Mouse (Mus musculus): ENCODE results near the gene Nans. TPM values are rescaled to one million over a fixed set of nuclear protein-coding genes. Genes with fewer than 3 reads are reported as not detected.

Gene Nans
- polyA plus RNA-seq, 1 experiment from 2014 or later: 88.4 TPM

- Histone ChIP-seq H3K4me2 (replicated peaks; ENCODE audit: low read depth, low read length) (peak overlapping the region; percentile 54), H3K4me3 (ENCODE audit: low read depth, low read length) (peak overlapping the region; percentile 39), H3K27ac (ENCODE audit: low read depth, low read length) (no peak overlapping the region), H3K36me3 (ENCODE audit: control insufficient read depth, insufficient read depth, low read length) (no peaks in the 10 kb centered on the region), H3K9me3 (ENCODE audit: control insufficient read depth, low read length) (no peaks in the 10 kb centered on the region), H3K9ac (ENCODE audit: low read depth, low read length) (no peak overlapping the region), H3K27me3 (ENCODE audit: control insufficient read depth, insufficient read depth, low read length) (peaks cover 42% of the 10 kb centered on the region), H3K4me1 (replicated peaks; ENCODE audit: control insufficient read depth, insufficient read depth, low read length) (no peaks in the 10 kb centered on the region)
- peak; percentile 48 for DNase-seq (ENCODE audit: low spot score)
- ATAC-seq (ENCODE audit: low FRiP score): no peak
- 7% methylated on average over 16 of the region's 16 CpGs for WGBS
These were observed 46.2 kb downstream of the Nans start for GRCm38 (mm10) chr4:46535094-46535830.

DNA sequence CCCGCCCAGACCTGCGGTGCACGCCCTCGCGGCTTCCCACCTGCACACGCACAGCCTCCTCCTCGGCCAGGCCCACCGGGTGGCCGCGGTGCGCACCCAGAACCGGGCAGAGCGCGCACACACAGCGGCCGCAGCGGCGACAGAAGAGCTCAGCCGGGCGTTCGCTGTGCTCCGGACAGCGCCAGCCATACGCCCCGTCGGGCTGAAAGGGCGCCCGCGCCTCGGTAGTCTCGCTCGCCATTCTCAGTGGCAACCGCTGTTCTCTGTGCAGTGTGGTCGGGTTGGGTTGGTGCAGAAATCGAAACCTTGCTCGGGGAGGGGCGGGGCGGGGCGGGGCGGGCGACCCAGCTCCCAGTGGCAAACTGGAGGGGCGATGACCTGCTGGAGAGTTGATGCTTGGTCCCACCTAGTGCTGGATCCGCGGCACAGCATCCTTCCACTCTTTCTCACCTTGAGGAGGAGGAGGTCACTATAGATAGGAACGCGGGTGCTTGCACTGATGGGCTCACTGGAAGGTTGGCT, 46.9 kb downstream of the Nans start, which contains the start of gene Trim14:
Gene Trim14 (minus strand): TSS at position 302 of the 522 bp plus-strand sequence.
- Histone ChIP-seq H3K4me1 (replicated peaks; ENCODE audit: control insufficient read depth, insufficient read depth, low read length) (no peaks in the 10 kb centered on the region), H3K4me2 (replicated peaks; ENCODE audit: low read depth, low read length) (peak within 1 kb of the TSS; percentile 54), H3K4me3 (ENCODE audit: low read depth, low read length) (peak within 1 kb of the TSS; percentile 39), H3K27ac (ENCODE audit: low read depth, low read length) (no peak within 1 kb of the TSS), H3K9ac (ENCODE audit: low read depth, low read length) (no peak within 1 kb of the TSS), H3K36me3 (ENCODE audit: control insufficient read depth, insufficient read depth, low read length) (no peaks in the 10 kb centered on the region), H3K9me3 (ENCODE audit: control insufficient read depth, low read length) (no peaks in the 10 kb centered on the region), H3K27me3 (ENCODE audit: control insufficient read depth, insufficient read depth, low read length) (peaks cover 42% of the 10 kb centered on the region)
- peak; percentile 61 for ATAC-seq (ENCODE audit: low FRiP score)
- WGBS: 2% methylated on average over 36 of the region's 46 CpGs
- peak; percentile 46 for DNase-seq (ENCODE audit: low spot score)

DNA sequence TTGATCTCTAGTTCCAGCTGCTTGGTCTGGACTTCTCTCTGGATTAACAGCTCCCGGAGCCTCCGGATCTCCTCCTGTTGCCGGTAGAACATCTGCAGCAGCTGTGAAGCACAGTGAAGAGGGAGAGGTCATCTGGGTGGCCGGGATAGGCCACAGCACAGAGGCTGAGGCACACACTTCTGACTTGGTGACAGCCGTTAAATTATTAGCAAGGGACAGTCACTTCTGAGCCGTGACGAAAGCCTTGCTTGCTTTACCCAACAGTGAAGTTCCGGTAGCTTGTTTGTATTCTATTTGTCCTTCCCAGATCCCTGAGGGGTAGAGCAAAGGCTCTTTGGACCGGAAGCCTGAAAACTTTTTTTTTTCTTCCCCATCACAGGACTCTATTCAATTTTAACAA, 50.1 kb downstream of the Nans start:
- ATAC-seq (ENCODE audit: low FRiP score) (no peak), DNase-seq (ENCODE audit: low spot score) (no peak)
- Histone ChIP-seq H3K27ac (ENCODE audit: low read depth, low read length) (no peak overlapping the region), H3K4me1 (replicated peaks; ENCODE audit: control insufficient read depth, insufficient read depth, low read length) (no peaks in the 10 kb centered on the region), H3K4me3 (ENCODE audit: low read depth, low read length) (no peak overlapping the region), H3K9ac (ENCODE audit: low read depth, low read length) (no peak overlapping the region), H3K27me3 (ENCODE audit: control insufficient read depth, insufficient read depth, low read length) (peaks cover 29% of the 10 kb centered on the region), H3K9me3 (ENCODE audit: control insufficient read depth, low read length) (no peaks in the 10 kb centered on the region), H3K4me2 (replicated peaks; ENCODE audit: low read depth, low read length) (no peak overlapping the region), H3K36me3 (ENCODE audit: control insufficient read depth, insufficient read depth, low read length) (no peaks in the 10 kb centered on the region)
- 56% methylated on average over 9 of the region's 9 CpGs for WGBS

DNA sequence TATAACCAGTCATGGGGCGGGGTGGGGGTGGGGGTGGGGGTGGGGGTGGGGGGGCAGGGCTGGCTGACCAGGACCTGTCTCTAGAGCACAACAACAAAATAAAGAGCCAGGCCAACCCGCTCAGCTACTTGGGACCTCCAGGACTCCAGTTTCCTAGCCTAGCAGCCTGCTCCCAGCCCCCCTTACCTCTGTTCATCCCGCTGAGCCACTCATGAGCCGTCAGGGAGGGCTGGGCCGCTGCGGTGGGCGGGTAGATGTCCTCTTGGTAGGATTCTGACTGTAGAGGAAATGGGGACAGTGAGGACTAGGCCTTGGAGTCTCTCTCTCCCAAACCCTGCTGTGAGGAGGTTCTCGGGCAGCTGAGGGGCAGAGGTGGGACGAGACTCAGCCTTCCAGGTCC, 52.7 kb downstream of the Nans start:
- H3K9me3 ChIP-seq (ENCODE audit: control insufficient read depth, low read length): no peaks in the 10 kb centered on the region
- H3K4me1 ChIP-seq (replicated peaks; ENCODE audit: control insufficient read depth, insufficient read depth, low read length): no peaks in the 10 kb centered on the region
- ATAC-seq (ENCODE audit: low FRiP score) (no peak), DNase-seq (ENCODE audit: low spot score) (no peak)
- H3K4me3 ChIP-seq (ENCODE audit: low read depth, low read length): no peak overlapping the region
- H3K9ac ChIP-seq (ENCODE audit: low read depth, low read length): no peak overlapping the region
- WGBS: 25% methylated on average over 9 of the region's 9 CpGs
- peaks cover 6% of the 10 kb centered on the region; the same call in 1 of the 2 replicates for H3K27me3 ChIP-seq (ENCODE audit: control insufficient read depth, insufficient read depth, low read length)
- no peak overlapping the region for H3K27ac ChIP-seq (ENCODE audit: low read depth, low read length)
- H3K4me2 ChIP-seq (replicated peaks; ENCODE audit: low read depth, low read length): no peak overlapping the region
- H3K36me3 ChIP-seq (ENCODE audit: control insufficient read depth, insufficient read depth, low read length): no peaks in the 10 kb centered on the region

GRCm38 (mm10) chr4:46543366-46544050, 54.5 kb downstream of the Nans start:
- Histone ChIP-seq H3K4me2 (replicated peaks; ENCODE audit: low read depth, low read length) (no peak overlapping the region), H3K4me1 (replicated peaks; ENCODE audit: control insufficient read depth, insufficient read depth, low read length) (no peaks in the 10 kb centered on the region), H3K9ac (ENCODE audit: low read depth, low read length) (no peak overlapping the region), H3K36me3 (ENCODE audit: control insufficient read depth, insufficient read depth, low read length) (no peaks in the 10 kb centered on the region), H3K27me3 (ENCODE audit: control insufficient read depth, insufficient read depth, low read length) (no peaks in the 10 kb centered on the region), H3K4me3 (ENCODE audit: low read depth, low read length) (no peak overlapping the region), H3K9me3 (ENCODE audit: control insufficient read depth, low read length) (no peaks in the 10 kb centered on the region), H3K27ac (ENCODE audit: low read depth, low read length) (no peak overlapping the region)
- no peak for ATAC-seq (ENCODE audit: low FRiP score)
- DNase-seq (ENCODE audit: low spot score): no peak
- 90% methylated on average over 13 of the region's 13 CpGs for WGBS

DNA sequence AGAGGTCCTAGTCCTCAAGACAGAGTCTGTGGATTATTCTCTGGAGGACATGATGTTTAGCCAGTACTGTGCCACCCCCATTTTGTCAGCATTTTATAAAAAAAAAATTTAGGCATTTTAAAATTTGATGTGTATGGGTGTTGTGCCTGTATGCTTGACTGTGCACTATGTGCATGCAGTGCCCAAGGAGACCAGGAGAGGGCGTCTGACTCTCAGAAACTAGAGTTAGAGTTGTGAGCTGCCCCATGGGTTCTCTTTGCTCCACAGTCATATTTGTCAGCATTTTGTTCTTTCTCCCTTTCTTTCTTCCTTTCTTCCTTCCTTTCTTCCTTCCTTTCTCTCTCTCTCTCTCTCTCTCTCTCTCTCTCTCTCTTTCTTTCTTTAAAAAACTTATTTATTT, 55.3 kb downstream of the Nans start:
- no peak overlapping the region for H3K4me3 ChIP-seq (ENCODE audit: low read depth, low read length)
- H3K9me3 ChIP-seq (ENCODE audit: control insufficient read depth, low read length): no peaks in the 10 kb centered on the region
- no peaks in the 10 kb centered on the region for H3K4me1 ChIP-seq (replicated peaks; ENCODE audit: control insufficient read depth, insufficient read depth, low read length)
- 36% methylated on average over 1 of the region's 1 CpGs for WGBS
- no peak overlapping the region for H3K9ac ChIP-seq (ENCODE audit: low read depth, low read length)
- ATAC-seq (ENCODE audit: low FRiP score): no peak
- H3K4me2 ChIP-seq (replicated peaks; ENCODE audit: low read depth, low read length): no peak overlapping the region
- H3K27ac ChIP-seq (ENCODE audit: low read depth, low read length): no peak overlapping the region
- no peaks in the 10 kb centered on the region for H3K27me3 ChIP-seq (ENCODE audit: control insufficient read depth, insufficient read depth, low read length)
- no peaks in the 10 kb centered on the region for H3K36me3 ChIP-seq (ENCODE audit: control insufficient read depth, insufficient read depth, low read length)
- no peak for DNase-seq (ENCODE audit: low spot score)

GRCm38 (mm10) chr4:46545498-46545897, 56.5 kb downstream of the Nans start:
- no peaks in the 10 kb centered on the region for H3K27me3 ChIP-seq (ENCODE audit: control insufficient read depth, insufficient read depth, low read length)
- no peaks in the 10 kb centered on the region for H3K36me3 ChIP-seq (ENCODE audit: control insufficient read depth, insufficient read depth, low read length)
- H3K4me3 ChIP-seq (ENCODE audit: low read depth, low read length): no peak overlapping the region
- WGBS: 13% methylated on average over 9 of the region's 9 CpGs
- H3K4me1 ChIP-seq (replicated peaks; ENCODE audit: control insufficient read depth, insufficient read depth, low read length): no peaks in the 10 kb centered on the region
- DNase-seq (ENCODE audit: low spot score) (no peak), ATAC-seq (ENCODE audit: low FRiP score) (no peak)
- H3K9me3 ChIP-seq (ENCODE audit: control insufficient read depth, low read length): no peaks in the 10 kb centered on the region
- no peak overlapping the region for H3K4me2 ChIP-seq (replicated peaks; ENCODE audit: low read depth, low read length)
- no peak overlapping the region for H3K9ac ChIP-seq (ENCODE audit: low read depth, low read length)
- H3K27ac ChIP-seq (ENCODE audit: low read depth, low read length): no peak overlapping the region

DNA sequence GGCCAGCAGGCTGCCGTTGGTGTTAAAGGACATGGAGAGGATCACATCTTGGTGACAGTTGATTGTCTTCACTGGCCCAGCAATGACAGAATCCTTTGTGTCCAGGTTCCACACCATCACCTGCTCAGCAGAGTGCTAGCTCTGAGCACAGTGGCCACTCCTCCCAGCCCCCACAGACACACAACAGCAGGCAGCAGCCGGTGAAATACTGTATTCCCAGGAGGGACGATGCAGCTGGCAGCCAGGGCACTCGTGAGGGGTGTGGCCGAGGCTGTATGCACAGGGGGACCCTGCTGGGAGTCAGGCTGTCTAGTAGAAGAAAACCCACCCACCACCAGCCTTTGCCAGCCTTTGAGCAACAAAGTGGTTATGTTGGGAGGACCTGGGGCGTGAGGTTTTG, 57.7 kb downstream of the Nans start:
- no peaks in the 10 kb centered on the region for H3K36me3 ChIP-seq (ENCODE audit: control insufficient read depth, insufficient read depth, low read length)
- no peaks in the 10 kb centered on the region for H3K9me3 ChIP-seq (ENCODE audit: control insufficient read depth, low read length)
- H3K27me3 ChIP-seq (ENCODE audit: control insufficient read depth, insufficient read depth, low read length): no peaks in the 10 kb centered on the region
- no peak overlapping the region for H3K4me3 ChIP-seq (ENCODE audit: low read depth, low read length)
- ATAC-seq (ENCODE audit: low FRiP score): no peak
- DNase-seq (ENCODE audit: low spot score): peak; percentile 32
- H3K9ac ChIP-seq (ENCODE audit: low read depth, low read length): no peak overlapping the region
- H3K4me1 ChIP-seq (replicated peaks; ENCODE audit: control insufficient read depth, insufficient read depth, low read length): no peaks in the 10 kb centered on the region
- no peak overlapping the region for H3K4me2 ChIP-seq (replicated peaks; ENCODE audit: low read depth, low read length)
- 37% methylated on average over 6 of the region's 6 CpGs for WGBS
- H3K27ac ChIP-seq (ENCODE audit: low read depth, low read length): no peak overlapping the region
